Mouse (Mus musculus): ENCODE results near the gene Fpr-rs4. TPM values are rescaled to one million over a fixed set of nuclear protein-coding genes. Genes with fewer than 3 reads are reported as not detected.
"Not testable (repeated sequence)": the region's sequence is repeated elsewhere in the genome, so short reads cannot be mapped to it uniquely, and the experiment has no call there.

The Fpr-rs4 gene
- polyA plus RNA-seq (2012; rRNA removed): not detected in 2 replicates

DNA sequence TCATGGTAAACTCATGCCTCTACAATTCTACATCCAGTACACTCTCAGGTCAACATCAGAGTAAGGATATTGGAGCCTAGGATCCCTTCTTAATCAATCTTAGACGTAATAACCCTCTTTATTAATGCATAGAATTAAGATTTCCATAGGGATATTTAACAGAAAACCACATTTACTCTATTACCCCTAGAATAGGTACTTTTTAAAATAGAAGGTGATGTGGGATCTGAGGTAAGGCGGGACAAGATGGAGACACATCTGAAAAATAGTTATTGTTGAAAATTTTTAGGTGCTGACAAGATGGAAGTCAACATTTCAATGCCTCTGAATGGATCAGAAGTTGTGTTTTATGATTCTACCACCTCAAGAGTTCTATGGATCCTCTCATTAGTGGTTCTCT, at the start of gene Fpr-rs4:
TSS of gene Fpr-rs4 (plus strand) at position 301 of the 400 bp plus-strand sequence.
- Histone ChIP-seq H3K36me3 (ENCODE audit: control insufficient read depth, insufficient read depth, low read length) (no peaks in the 10 kb centered on the region), H3K27ac (ENCODE audit: insufficient read depth, low read length) (no peak within 1 kb of the TSS), H3K27me3 (ENCODE audit: control insufficient read depth, insufficient read depth, low read length) (no peaks in the 10 kb centered on the region), H3K4me1 (ENCODE audit: control insufficient read depth, insufficient read depth, insufficient read length) (no peaks in the 10 kb centered on the region), H3K4me3 (ENCODE audit: extremely low read depth, insufficient read depth, insufficient read length) (no peak within 1 kb of the TSS)
- 48% methylated on average over 2 of the region's 2 CpGs for WGBS
- TF ChIP-seq POLR2A (IDR thresholded peaks at IDR 0.05; ENCODE audit: low read depth, low read length) (no peak), CTCF (IDR thresholded peaks at IDR 0.05; ENCODE audit: extremely low read depth, insufficient read depth, insufficient read length, insufficient replicate concordance) (no peak)
- DNase-seq (ENCODE audit: low read depth in 1 of 2, low spot score in 2 of 2): no peak

DNA sequence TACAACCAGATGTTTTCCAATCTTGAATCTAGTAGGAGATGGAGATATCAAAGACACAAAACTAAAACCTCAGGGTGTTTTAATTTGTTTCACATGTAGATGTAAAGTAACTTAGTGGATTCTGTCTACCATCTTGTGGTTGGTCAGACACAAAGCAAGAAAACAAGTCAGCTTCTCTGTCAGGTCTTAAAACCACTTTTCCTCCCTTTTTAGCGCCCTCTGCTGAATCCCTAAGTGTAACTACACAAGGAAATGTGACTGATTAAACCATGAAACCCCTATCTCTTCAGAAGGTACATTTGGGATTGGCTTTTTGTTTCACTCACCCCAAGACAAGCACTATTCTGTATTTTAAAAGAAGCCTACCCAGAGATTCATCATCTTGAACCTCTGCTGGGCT, 48.1 kb upstream of the Fpr-rs4 start:
- Histone ChIP-seq H3K4me3 (ENCODE audit: extremely low read depth, insufficient read depth, insufficient read length) (no peak overlapping the region), H3K4me1 (ENCODE audit: control insufficient read depth, insufficient read depth, insufficient read length) (no peaks in the 10 kb centered on the region), H3K36me3 (ENCODE audit: control insufficient read depth, insufficient read depth, low read length) (no peaks in the 10 kb centered on the region), H3K27ac (ENCODE audit: insufficient read depth, low read length) (no peak overlapping the region), H3K27me3 (ENCODE audit: control insufficient read depth, insufficient read depth, low read length) (no peaks in the 10 kb centered on the region)
- DNase-seq (ENCODE audit: low read depth in 1 of 2, low spot score in 2 of 2): no peak
- no peak for TF ChIP-seq POLR2A (IDR thresholded peaks at IDR 0.05; ENCODE audit: low read depth, low read length)
- 11% methylated on average over 1 of the region's 1 CpGs for WGBS

DNA sequence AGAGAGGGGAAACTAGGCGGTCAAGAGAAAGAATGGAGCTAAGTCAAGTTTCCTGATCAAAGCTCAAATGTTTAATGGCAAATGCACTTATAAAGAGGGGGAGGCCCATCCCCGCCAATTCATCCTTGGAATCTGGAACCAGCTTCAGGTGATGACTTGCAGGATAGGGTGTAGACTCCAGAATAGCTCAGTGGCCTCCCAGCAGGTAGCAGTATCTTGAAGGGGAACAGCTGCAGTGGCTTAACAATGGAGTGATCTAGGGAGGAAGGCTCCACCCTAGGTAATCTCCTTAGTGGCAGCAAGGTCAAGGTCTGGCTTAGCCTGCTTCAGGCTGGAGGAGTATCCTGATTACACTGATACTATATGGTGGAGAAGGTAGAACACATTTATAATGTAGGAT, 40.3 kb upstream of the Fpr-rs4 start:
- H3K36me3 ChIP-seq (ENCODE audit: control insufficient read depth, insufficient read depth, low read length); H3K4me1 ChIP-seq (ENCODE audit: control insufficient read depth, insufficient read depth, insufficient read length): not testable (repeated sequence)
- 75% methylated on average over 2 of the region's 2 CpGs for WGBS

DNA sequence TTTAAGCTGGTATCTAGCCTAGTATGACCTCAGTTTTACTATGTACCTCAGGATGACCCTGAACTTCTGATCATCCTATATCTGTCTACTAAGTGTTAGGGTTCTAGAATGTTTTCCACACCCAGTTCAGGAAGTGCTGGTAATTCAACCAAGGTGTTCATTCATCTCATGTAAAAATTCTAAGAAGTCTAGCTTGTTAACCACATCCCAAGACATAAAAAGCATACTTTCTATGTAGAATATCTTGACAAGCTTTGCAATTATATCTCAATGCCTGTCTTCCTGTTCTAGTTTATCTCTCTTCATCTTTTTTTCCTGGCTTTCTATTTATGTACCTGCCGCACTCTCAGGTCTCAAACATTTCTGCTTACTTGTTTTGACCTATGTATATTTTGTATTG, 16.8 kb upstream of the Fpr-rs4 start:
- no peaks in the 10 kb centered on the region for H3K27me3 ChIP-seq (ENCODE audit: control insufficient read depth, insufficient read depth, low read length)
- DNase-seq (ENCODE audit: low read depth in 1 of 2, low spot score in 2 of 2): no peak
- WGBS: 88% methylated on average over 1 of the region's 1 CpGs
- no peaks in the 10 kb centered on the region for H3K36me3 ChIP-seq (ENCODE audit: control insufficient read depth, insufficient read depth, low read length)
- no peak for TF ChIP-seq POLR2A (IDR thresholded peaks at IDR 0.05; ENCODE audit: low read depth, low read length)
- TF ChIP-seq CTCF (IDR thresholded peaks at IDR 0.05; ENCODE audit: extremely low read depth, insufficient read depth, insufficient read length, insufficient replicate concordance): no peak
- H3K27ac ChIP-seq (ENCODE audit: insufficient read depth, low read length): no peak overlapping the region
- H3K4me1 ChIP-seq (ENCODE audit: control insufficient read depth, insufficient read depth, insufficient read length): no peaks in the 10 kb centered on the region
- H3K4me3 ChIP-seq (ENCODE audit: extremely low read depth, insufficient read depth, insufficient read length): no peak overlapping the region

More for the DNA sequence above, 40.3 kb upstream of the Fpr-rs4 start:
- H3K4me3 ChIP-seq (ENCODE audit: extremely low read depth, insufficient read depth, insufficient read length); DNase-seq (ENCODE audit: low read depth in 1 of 2, low spot score in 2 of 2); H3K27ac ChIP-seq (ENCODE audit: insufficient read depth, low read length); H3K27me3 ChIP-seq (ENCODE audit: control insufficient read depth, insufficient read depth, low read length): not testable (repeated sequence)

DNA sequence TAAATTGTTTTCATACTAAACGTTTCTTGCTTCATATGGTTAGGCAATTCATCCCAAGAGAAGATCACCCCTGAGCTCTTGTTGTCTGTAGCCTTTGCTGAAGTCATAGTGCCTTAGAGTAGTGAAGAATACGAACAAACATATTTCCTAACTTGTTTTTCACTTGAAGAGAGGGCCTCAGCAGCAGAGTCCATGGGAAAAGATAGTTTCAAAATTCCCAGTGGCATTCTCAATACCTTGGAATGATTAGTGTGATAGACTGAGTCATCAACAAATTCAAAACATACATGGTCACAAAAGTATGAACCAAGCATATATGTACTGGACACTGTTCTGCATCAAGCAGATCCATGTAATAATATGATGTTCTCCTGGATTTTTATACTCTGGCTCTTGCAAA, 27.6 kb downstream of the Fpr-rs4 start, which contains the start of gene Vmn2r124:
TSS of gene Vmn2r124 (plus strand) at position 301 of the 400 bp plus-strand sequence.
- no peaks in the 10 kb centered on the region for H3K27me3 ChIP-seq (ENCODE audit: control insufficient read depth, insufficient read depth, low read length)
- WGBS: 51% methylated on average over 2 of the region's 2 CpGs
- no peaks in the 10 kb centered on the region for H3K4me1 ChIP-seq (ENCODE audit: control insufficient read depth, insufficient read depth, insufficient read length)

More for the DNA sequence above, 27.6 kb downstream of the Fpr-rs4 start, which contains the start of gene Vmn2r124:
- H3K27ac ChIP-seq (ENCODE audit: insufficient read depth, low read length): no peak within 1 kb of the TSS
- H3K36me3 ChIP-seq (ENCODE audit: control insufficient read depth, insufficient read depth, low read length): no peaks in the 10 kb centered on the region
- no peak for DNase-seq (ENCODE audit: low read depth in 1 of 2, low spot score in 2 of 2)
- no peak within 1 kb of the TSS for H3K4me3 ChIP-seq (ENCODE audit: extremely low read depth, insufficient read depth, insufficient read length)
- TF ChIP-seq POLR2A (IDR thresholded peaks at IDR 0.05; ENCODE audit: low read depth, low read length) (no peak), CTCF (IDR thresholded peaks at IDR 0.05; ENCODE audit: extremely low read depth, insufficient read depth, insufficient read length, insufficient replicate concordance) (no peak)

Other genes with a start within 250 kb of the Fpr-rs4 start
- 6.8 and 8.6 TPM in 2 replicates for gene Spaca6, start 194.6 kb upstream of the Fpr-rs4 start, polyA plus RNA-seq (2012; rRNA removed)
- 0.11 and 0.25 TPM in 2 replicates for gene Has1, start 166.5 kb upstream of the Fpr-rs4 start, polyA plus RNA-seq (2012; rRNA removed)
- gene Fpr1, start 137.8 kb upstream of the Fpr-rs4 start, polyA plus RNA-seq (2012; rRNA removed): 8.2 and 8.9 TPM in 2 replicates
- 2.4 and 2.8 TPM in 2 replicates for gene Fpr2, start 133.9 kb upstream of the Fpr-rs4 start, polyA plus RNA-seq (2012; rRNA removed)
- not detected in 2 replicates for gene Fpr3, start 133.9 kb upstream of the Fpr-rs4 start, polyA plus RNA-seq (2012; rRNA removed)
- gene Vmn2r124, start 27.7 kb downstream of the Fpr-rs4 start, polyA plus RNA-seq (2012; rRNA removed): not detected in 2 replicates
- not detected in 2 replicates for gene Vmn2r91, start 63.3 kb downstream of the Fpr-rs4 start, polyA plus RNA-seq (2012; rRNA removed)
- gene Vmn2r92, start 130.2 kb downstream of the Fpr-rs4 start, polyA plus RNA-seq (2012; rRNA removed): not detected in 2 replicates